Mouse (Mus musculus) limb, embryonic 12.5 days (tissue): Measurements from ENCODE around the gene Nlrp6. TPM values are rescaled to one million over a fixed set of nuclear protein-coding genes. Genes with fewer than 3 reads are reported as not detected.
"Not testable (repeated sequence)": the region's sequence is repeated elsewhere in the genome, so short reads cannot be mapped to it uniquely, and the experiment has no call there.

ENCODE experiments used
- ATAC-seq: fragments of 200-750 bp; cut with Nextera tagmentation; 2 replicates; pipeline ENCODE4 v1.8.0; 2017; ENCODE audit warnings: low read depth, moderate TSS enrichment; ENCODE audit not compliant: insufficient number of reproducible peaks, insufficient read depth, low FRiP score, low TSS enrichment
- H3K27ac ChIP-seq: fragments of 300-500 bp; sonication (generic); 2 replicates; pipeline ENCODE4 v1.5.1; 2016; ENCODE audit warnings: mild to moderate bottlenecking, moderate library complexity
- H3K27me3 ChIP-seq: fragments of 300-500 bp; sonication (generic); 2 replicates; pipeline ENCODE4 v1.6.1; 2016; ENCODE audit warnings: mild to moderate bottlenecking, moderate library complexity
- H3K36me3 ChIP-seq: fragments of 300-500 bp; sonication (generic); 2 replicates; pipeline ENCODE4 v1.6.1; 2016; ENCODE audit warnings: mild to moderate bottlenecking, moderate library complexity
- H3K4me1 ChIP-seq: fragments of 300-500 bp; sonication (generic); replicated peaks from 2 replicates; pipeline ENCODE4 v1.6.1; 2016
- H3K4me2 ChIP-seq: fragments of 300-500 bp; sonication (generic); 2 replicates; pipeline ENCODE4 v1.6.1; 2016; ENCODE audit warnings: mild to moderate bottlenecking, moderate library complexity
- H3K4me3 ChIP-seq: fragments of 300-500 bp; sonication (generic); replicated peaks from 2 replicates; pipeline ENCODE4 v1.5.1; 2016; ENCODE audit warnings: mild to moderate bottlenecking
- H3K9ac ChIP-seq: fragments of 300-500 bp; sonication (generic); replicated peaks from 2 replicates; pipeline ENCODE4 v1.6.1; 2016; ENCODE audit warnings: mild to moderate bottlenecking, moderate library complexity
- H3K9me3 ChIP-seq: fragments of 300-500 bp; sonication (generic); 2 replicates; pipeline ENCODE4 v1.6.1; 2016; ENCODE audit warnings: mild to moderate bottlenecking, moderate library complexity
- WGBS: fragments of 180-500 bp; shearing (Covaris S2); methylation state at CpG from one replicate; pipeline ENCODE4 v1.1.7; 2016; 5-methylcytosine and 5-hydroxymethylcytosine counted together
- polyA plus RNA-seq: library from polyadenylated mRNA; unstranded; fragments of >200 nt; fragmentation: Nextera tagmentation; extraction: Ambion mirVana; gene quantifications from 2 replicates; pipeline ENCODE4 v1.2.1, GENCODE M21; 2016

The Nlrp6 gene
- polyA plus RNA-seq, 1 experiment from 2014 or later: not detected

DNA sequence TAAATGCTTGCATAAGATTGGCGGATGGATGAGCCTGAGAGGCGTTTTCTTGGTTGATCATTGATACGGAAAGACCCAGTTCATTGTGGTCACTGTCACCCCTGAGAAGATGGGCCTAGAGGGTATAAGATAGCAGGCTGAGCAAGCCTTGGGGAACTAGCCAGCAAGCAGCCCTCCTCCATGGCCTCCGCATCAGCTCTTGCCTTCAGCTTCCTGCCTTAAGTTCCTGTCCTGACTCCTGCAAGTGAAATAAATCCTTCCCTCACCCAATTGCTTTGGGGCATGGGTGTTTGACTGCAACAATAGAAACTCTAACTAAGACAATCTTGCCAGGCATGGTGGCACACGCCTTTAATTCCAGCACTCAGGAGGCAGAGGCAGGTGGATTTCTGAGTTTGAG, 39.3 kb downstream of the Nlrp6 start:
- Histone ChIP-seq H3K27me3 (no peaks in the 10 kb centered on the region), H3K4me3 (no peak overlapping the region), H3K4me2 (no peak overlapping the region), H3K27ac (no peak overlapping the region), H3K9ac (no peak overlapping the region), H3K4me1 (peaks cover 15% of the 10 kb centered on the region), H3K36me3 (no peaks in the 10 kb centered on the region), H3K9me3 (no peaks in the 10 kb centered on the region)
- 83% methylated on average over 5 of the region's 5 CpGs for WGBS
- no peak for ATAC-seq

DNA sequence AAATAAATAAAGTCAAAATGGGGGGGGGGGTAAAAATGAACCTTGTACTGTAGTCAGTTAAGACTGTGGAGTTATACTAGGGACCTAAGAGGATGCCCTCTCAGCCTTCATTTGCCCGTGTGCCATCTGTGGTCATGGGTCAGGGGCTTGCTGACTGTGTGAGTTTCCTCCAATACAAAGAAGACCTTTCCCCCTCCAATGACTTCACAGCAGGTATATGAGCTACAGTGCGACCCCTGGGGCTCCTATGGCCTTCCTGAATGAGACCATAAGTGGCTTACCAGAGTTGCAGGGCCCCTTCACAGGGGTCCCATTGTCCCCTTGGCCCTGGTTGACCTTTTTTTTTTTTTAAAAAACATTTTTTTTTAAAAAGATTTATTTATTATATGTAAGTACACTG, 40.7 kb downstream of the Nlrp6 start:
- no peak overlapping the region for H3K9ac ChIP-seq
- no peak overlapping the region for H3K27ac ChIP-seq
- no peak overlapping the region for H3K4me3 ChIP-seq
- WGBS: 83% methylated on average over 2 of the region's 2 CpGs
- H3K4me2 ChIP-seq: no peak overlapping the region
- no peaks in the 10 kb centered on the region for H3K27me3 ChIP-seq
- peaks cover 9% of the 10 kb centered on the region for H3K4me1 ChIP-seq
- no peaks in the 10 kb centered on the region for H3K9me3 ChIP-seq
- no peak for ATAC-seq
- H3K36me3 ChIP-seq: no peaks in the 10 kb centered on the region

- Histone ChIP-seq H3K4me3 (no peak overlapping the region), H3K27me3 (no peaks in the 10 kb centered on the region), H3K4me1 (peaks cover 8% of the 10 kb centered on the region), H3K4me2 (no peak overlapping the region), H3K36me3 (no peaks in the 10 kb centered on the region), H3K9me3 (no peaks in the 10 kb centered on the region), H3K9ac (no peak overlapping the region), H3K27ac (no peak overlapping the region)
- WGBS: 56% methylated on average over 2 of the region's 2 CpGs
- ATAC-seq: no peak
Measured at GRCm38 (mm10) chr7:140962733-140963132, 42.0 kb downstream of the Nlrp6 start.

DNA sequence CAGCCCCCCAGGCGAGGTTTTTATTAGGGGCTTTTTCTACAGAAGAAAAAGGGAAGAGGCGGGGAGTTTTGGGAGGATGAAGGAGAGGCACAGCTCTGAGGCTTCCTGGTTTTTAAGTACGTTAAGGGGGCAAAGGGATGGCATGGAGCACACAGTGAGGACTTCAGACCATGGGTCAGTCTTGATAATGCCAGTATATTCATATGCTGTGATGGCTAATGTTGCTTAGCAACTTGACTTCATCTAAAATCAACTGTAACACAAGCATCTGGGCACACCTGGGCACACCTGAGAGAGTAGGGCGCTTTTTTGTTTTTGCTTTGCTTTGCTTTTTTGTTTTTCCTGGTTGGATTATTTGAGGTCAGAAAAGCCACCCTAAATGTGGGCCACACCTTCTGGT, 46.2 kb downstream of the Nlrp6 start, which contains the start of gene Ifitm1:
Gene Ifitm1, plus strand, starts transcription at position 301 of the 400 bp plus-strand sequence.
- peak within 1 kb of the TSS; percentile 18 for H3K4me3 ChIP-seq
- no peak within 1 kb of the TSS for H3K9ac ChIP-seq
- 80% methylated on average over 4 of the region's 4 CpGs for WGBS

DNA sequence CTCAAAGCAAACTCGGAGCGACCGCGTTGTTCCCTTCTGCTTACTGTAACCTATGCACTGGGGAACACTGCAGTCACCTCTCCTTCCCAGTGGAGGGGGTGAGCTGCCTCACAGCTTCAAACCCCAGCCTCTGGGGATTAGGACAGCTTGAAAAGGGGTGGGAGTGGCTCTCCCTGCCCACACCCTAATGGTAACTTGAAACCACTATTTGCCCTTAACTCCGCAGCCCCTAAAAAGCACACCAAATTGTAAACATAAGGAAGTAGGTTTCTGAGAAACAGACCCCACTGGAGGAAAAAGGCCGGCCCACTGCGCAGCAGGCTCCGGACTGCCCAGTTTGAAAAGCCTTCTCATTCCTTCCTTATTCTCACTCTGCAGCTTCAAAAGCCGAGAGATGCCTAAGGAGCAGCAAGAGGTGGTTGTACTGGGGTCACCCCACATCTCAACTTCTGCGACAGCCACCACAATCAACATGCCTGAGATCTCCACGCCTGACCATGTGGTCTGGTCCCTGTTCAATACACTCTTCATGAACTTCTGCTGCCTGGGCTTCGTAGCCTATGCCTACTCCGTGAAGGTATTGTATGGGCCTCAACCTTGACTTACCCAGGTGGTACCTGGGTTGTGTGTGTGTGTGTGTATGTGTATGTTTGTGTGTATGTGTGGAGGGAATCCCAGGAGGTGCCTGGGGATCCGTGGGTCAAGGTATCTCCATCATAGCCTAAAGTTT, 47.3 kb downstream of the Nlrp6 start:
- H3K4me1 ChIP-seq: peaks cover 45% of the 10 kb centered on the region
- H3K4me2 ChIP-seq: peak overlapping the region; percentile 48
- no peaks in the 10 kb centered on the region for H3K9me3 ChIP-seq
- peak; percentile 73 for ATAC-seq
- no peak overlapping the region for H3K9ac ChIP-seq
- H3K27me3 ChIP-seq: no peaks in the 10 kb centered on the region; the same call in 1 of the 2 replicates
- 5% methylated on average over 14 of the region's 14 CpGs for WGBS
- H3K27ac ChIP-seq: peak overlapping the region; percentile 85
- H3K4me3 ChIP-seq: peak overlapping the region; percentile 18
- no peaks in the 10 kb centered on the region for H3K36me3 ChIP-seq

More for the DNA sequence above, 46.2 kb downstream of the Nlrp6 start, which contains the start of gene Ifitm1:
- peak within 1 kb of the TSS; percentile 48 for H3K4me2 ChIP-seq
- no peaks in the 10 kb centered on the region; the same call in 1 of the 2 replicates for H3K27me3 ChIP-seq
- H3K9me3 ChIP-seq: no peaks in the 10 kb centered on the region
- peaks cover 44% of the 10 kb centered on the region for H3K4me1 ChIP-seq
- no peak for ATAC-seq
- H3K36me3 ChIP-seq: no peaks in the 10 kb centered on the region
- H3K27ac ChIP-seq: peak within 1 kb of the TSS; percentile 85

- Histone ChIP-seq H3K4me2 (peak overlapping the region; percentile 48), H3K4me3 (peak overlapping the region; percentile 18; the same call in 1 of the 2 replicates), H3K4me1 (peaks cover 52% of the 10 kb centered on the region)
- ATAC-seq, H3K9me3 ChIP-seq, H3K27me3 ChIP-seq, H3K9ac ChIP-seq, H3K27ac ChIP-seq, H3K36me3 ChIP-seq: not testable (repeated sequence)
- 23% methylated on average over 3 of the region's 3 CpGs for WGBS
Measured at GRCm38 (mm10) chr7:140968710-140969109, 48.0 kb downstream of the Nlrp6 start.

DNA sequence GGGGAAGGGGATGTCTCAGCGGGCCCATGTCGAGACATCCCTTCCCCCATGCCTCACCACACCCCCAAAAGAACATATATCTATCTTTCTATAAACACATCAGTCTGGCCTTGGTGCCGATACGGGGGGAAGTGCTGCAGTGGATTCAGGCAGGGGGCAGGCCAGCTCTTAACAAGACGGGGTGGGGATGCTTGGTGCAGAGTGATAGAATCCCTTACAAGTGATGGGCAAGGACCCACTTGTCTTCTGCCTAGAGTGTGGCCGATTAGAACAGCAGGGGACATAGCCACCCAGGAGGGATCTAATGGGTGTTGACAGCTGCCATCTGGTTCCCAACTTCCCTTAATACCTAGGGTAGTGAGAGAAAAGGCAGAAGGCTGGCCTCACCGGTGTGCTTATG, 50.2 kb downstream of the Nlrp6 start:
- Histone ChIP-seq H3K9ac (no peak overlapping the region), H3K36me3 (no peaks in the 10 kb centered on the region), H3K27me3 (no peaks in the 10 kb centered on the region; the same call in 1 of the 2 replicates), H3K4me3 (no peak overlapping the region), H3K9me3 (no peaks in the 10 kb centered on the region), H3K4me2 (no peak overlapping the region), H3K27ac (peak overlapping the region; percentile 68), H3K4me1 (peaks cover 61% of the 10 kb centered on the region)
- WGBS: 38% methylated on average over 7 of the region's 7 CpGs
- no peak for ATAC-seq

GRCm38 (mm10) chr7:140971479-140972171, 50.9 kb downstream of the Nlrp6 start:
- no peaks in the 10 kb centered on the region; the same call in 1 of the 2 replicates for H3K27me3 ChIP-seq
- WGBS: 78% methylated on average over 8 of the region's 8 CpGs

GRCm38 (mm10) chr7:140973396-140974165, 52.9 kb downstream of the Nlrp6 start:
- WGBS: 28% methylated on average over 14 of the region's 14 CpGs
- Histone ChIP-seq H3K4me1 (peaks cover 44% of the 10 kb centered on the region), H3K27me3 (no peaks in the 10 kb centered on the region; the same call in 1 of the 2 replicates), H3K9ac (no peak overlapping the region), H3K9me3 (no peaks in the 10 kb centered on the region), H3K4me2 (no peak overlapping the region), H3K27ac (peak overlapping the region; percentile 82), H3K4me3 (no peak overlapping the region), H3K36me3 (no peaks in the 10 kb centered on the region)
- ATAC-seq: no peak

More at GRCm38 (mm10) chr7:140971479-140972171, 50.9 kb downstream of the Nlrp6 start:
- no peaks in the 10 kb centered on the region for H3K9me3 ChIP-seq
- no peaks in the 10 kb centered on the region for H3K36me3 ChIP-seq
- H3K9ac ChIP-seq: no peak overlapping the region
- no peak overlapping the region for H3K4me3 ChIP-seq
- no peak overlapping the region for H3K4me2 ChIP-seq
- peak overlapping the region; percentile 68 for H3K27ac ChIP-seq
- peak; percentile 43; the same call in 1 of the 2 replicates for ATAC-seq
- H3K4me1 ChIP-seq: peaks cover 61% of the 10 kb centered on the region

DNA sequence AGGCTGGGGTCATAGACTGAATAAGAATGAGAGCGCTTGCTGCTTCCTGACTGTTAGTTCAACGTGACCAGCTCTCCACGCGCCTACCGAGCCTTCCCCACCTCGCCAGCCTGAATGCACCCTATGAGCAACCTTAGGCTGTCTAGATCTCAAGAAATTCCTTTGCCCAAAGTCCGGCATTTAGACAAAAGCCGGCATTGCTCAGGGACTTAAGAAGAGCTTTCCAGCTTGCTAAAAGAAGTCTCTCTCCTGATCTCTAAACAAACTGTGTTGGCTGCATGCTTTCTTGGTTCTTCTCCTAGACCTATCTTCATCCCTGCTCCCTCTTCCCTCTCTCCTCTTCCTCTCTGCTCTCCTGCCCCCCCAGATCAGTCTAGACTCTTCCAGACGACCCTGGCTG, 54.2 kb downstream of the Nlrp6 start:
- Histone ChIP-seq H3K9me3 (no peaks in the 10 kb centered on the region), H3K9ac (no peak overlapping the region), H3K27me3 (no peaks in the 10 kb centered on the region; the same call in 1 of the 2 replicates), H3K36me3 (no peaks in the 10 kb centered on the region), H3K4me2 (no peak overlapping the region), H3K4me3 (no peak overlapping the region), H3K4me1 (peaks cover 34% of the 10 kb centered on the region), H3K27ac (no peak overlapping the region)
- 29% methylated on average over 9 of the region's 9 CpGs for WGBS
- ATAC-seq: no peak

GRCm38 (mm10) chr7:140975465-140975864, 54.8 kb downstream of the Nlrp6 start:
- no peaks in the 10 kb centered on the region for H3K9me3 ChIP-seq
- H3K9ac ChIP-seq: no peak overlapping the region
- 31% methylated on average over 3 of the region's 3 CpGs for WGBS
- no peak overlapping the region for H3K4me2 ChIP-seq
- H3K27ac ChIP-seq: no peak overlapping the region
- ATAC-seq: no peak
- H3K36me3 ChIP-seq: no peaks in the 10 kb centered on the region
- no peak overlapping the region for H3K4me3 ChIP-seq
- peaks cover 29% of the 10 kb centered on the region for H3K4me1 ChIP-seq
- H3K27me3 ChIP-seq: no peaks in the 10 kb centered on the region
